Mouse (Mus musculus) mouse embryonic stem cell (cell line): ENCODE data around the gene Gm14862.

Experiments used
- in situ Hi-C, 2 experiments: fragments of 300-500 bp; cut with MboI; formaldehyde crosslinking; loops; 1 replicate in 1 of 2; 3 replicates in 1 of 2; pipeline ENCODE4 v1.14.3; 2019 to 2020; ENCODE audit warnings: low sequenced_read_pairs in 2 of 2, low pct_unique_long_range_greater_than_20kb in 1 of 2, mixed read lengths in 1 of 2; ENCODE audit not compliant: unreplicated experiment in 1 of 2

The Gm14862 gene

DNA sequence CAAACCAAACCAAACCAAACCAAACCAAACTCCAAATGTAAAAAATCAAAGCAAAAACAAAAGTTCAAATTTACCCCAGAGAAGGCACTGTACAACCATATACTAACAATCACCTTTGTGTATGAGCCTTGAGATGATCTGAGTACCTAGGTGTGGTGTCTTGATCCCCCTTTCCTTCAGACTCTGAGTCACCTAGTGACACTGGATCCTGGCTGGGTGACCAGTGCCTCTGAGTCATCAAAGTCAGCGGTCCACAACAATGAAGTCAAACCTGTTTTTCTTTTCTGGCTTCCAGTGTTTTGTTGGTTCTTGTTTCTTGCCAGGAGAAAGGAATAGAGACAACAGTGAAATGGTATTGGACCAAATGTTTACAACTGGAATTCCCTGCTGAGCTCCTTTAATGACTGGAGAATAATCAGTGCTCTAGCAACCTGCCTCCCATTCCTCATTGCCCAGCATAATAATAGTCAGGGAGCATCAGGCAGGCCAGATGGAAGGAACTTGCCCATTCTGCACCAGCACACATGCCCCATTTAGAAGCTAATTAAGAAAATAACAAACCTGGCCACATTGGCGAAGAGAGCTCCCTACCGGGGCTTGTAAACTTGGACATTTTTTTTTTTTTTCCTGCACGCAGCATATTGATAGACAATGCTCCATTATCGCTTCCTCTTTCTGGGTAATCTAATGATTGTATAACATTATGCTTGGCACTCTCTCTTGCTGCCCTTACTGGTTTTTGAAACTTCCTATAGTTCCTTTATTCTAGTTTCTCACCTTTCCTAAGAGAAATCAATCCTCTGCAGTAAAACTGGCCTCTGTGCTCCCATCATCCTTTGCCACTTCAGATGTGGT lies 15.7 kb downstream of the Gm14862 start:
- in situ Hi-C loops, result no loop called here

DNA sequence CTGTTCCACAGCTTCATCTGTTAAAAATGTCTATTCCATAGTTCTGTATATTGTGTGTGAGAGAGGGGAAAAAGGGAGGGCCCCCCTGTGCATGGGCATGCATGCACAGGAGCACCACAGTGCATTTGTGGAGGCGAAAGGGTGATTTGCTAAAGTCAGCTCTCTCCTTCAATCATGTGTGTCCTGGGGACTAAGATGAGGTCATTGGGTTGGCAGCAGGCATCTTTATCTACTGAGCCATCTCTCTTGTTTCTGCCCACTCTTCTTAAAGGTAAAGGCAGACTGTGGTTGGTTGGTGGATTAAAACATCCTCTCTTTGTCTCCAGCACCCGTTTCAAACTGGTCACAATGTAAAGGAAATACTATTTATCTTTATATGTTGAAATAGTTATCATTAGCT lies 29.6 kb downstream of the Gm14862 start:
- in situ Hi-C loops, result no loop called here

DNA sequence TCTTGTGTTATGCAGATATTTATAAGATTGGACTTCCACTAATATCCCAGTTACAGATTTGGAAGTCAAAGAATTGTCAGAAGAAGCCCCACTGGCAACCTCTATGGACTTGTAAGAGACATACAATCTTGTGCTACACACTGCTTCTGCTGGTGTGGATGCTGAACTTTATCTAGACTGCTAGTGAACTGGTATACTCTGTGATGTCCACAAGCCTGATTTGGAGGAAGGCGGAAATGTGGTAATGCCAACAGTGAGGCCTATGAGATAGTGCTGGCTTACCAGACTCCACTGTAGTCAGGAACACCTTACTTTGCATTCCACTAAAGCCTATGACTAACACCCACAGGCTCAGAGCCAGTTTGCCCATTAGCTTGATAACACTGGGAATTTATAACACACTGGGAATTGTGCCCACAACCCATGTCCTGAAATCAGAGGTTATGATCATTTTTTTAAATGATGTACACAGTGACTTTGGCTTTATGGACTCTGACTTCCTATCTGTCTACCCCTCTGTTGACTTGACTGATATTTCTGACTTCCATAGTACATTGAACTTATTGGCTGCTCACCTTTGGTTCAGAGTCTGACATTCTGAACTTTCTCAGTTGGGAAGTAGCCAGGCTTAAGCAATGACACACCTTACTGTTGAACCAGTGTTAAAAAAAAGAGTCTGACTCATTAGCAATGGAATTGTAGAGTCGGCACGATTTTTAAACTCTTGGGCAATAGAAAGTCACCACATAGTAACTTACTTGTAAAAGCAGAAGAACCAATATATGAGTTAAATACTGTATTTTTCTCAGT lies 34.1 kb downstream of the Gm14862 start:
- in situ Hi-C loops, result no loop called here

DNA sequence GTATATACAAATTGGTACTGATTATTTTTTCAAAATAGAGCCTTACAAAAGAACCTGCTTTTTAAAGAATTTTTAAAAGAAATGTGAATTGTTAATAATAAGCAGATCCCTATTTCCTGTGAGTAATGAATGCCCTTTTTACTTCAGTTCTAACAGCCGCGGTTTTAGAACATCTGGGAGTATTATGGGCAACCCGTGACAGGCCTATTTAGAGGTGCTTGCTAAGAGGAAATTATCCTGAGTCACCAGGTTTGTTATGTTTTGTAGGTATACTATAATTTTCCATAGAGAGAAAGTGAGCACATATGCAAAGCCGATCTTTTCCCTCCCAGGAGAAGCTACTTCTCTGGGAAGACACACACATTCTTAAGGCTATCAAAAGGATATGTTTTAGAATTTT lies 35.0 kb downstream of the Gm14862 start:
- in situ Hi-C loops, result no loop called here

DNA sequence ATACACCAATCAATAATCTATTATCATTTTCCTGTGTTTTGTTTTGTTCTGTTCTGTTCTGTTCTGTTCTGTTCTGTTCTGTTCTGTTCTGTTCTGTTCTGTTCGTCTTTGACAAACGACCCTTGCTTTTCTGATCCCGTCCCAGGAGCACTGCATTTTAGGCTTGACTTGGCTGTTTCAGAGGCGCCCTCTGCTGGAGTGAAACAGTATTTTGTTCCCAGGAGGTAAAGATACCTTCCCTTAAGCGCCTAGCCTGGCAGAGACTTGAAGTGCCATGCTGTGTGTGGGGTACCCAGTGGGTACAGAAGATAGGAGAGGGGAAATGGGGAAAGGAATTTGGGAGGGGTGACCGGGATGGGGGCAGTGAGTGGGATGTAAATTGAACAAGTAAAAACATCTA lies 35.5 kb downstream of the Gm14862 start:
- in situ Hi-C loops, result no loop called here

DNA sequence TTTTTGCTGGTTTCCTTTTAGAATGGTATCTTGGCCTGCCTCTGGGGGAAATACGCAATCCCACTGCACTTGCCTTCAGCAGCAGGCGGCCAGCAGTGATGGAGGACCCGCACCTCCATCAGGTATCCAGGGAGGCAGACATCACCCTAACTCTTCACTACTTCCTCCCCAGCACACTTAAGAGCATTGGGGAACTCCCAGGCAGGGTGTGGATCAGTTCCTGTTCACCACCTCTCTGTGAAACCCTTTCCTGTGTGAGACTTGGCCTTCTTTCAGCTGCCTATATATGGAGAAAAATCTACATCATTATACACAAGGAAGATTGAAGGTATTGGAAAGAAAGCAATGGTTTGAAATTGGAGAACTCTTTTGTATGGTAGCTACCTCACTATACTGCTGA lies 37.1 kb downstream of the Gm14862 start:
- in situ Hi-C loops, result no loop called here

DNA sequence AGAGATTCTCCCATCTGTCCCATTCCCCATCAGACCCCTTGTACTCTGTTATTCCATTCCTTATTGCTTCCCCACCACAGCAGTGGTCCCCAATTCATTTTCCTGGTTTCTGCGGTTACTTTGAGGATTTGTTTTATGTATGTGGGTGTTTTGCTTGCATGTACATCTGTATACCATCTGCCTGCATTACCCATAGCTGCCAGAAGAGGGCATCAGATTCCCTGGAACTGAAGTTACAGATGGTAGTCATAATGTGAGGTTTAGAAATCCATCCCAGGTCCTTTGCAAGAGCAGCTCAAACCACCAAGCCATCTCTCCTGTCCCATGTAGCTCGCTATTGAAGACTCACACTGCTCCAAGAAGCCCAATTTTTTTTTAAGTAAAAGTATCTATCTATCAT lies 40.5 kb downstream of the Gm14862 start:
- in situ Hi-C loops, result no loop called here

DNA sequence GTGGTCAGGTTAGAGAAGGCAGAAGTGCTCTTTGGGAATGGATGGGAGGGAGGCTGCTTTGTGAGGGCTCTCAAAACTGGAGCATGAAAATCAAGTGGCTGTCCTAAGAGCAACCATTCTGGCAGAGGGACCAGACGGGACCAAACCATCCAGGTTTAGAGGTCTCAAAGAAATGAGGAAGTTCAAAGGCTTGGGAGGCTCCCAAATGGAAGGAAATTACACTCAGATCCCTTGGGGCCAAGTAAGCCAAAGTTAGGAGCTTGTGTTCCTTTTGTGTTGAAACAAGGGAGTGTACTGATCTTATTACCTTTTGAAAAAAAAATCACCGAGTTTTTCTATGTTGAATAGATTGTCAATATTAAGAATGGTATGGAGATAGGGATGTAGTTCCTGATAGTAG lies 51.6 kb downstream of the Gm14862 start:
- in situ Hi-C loops, result no loop called here

DNA sequence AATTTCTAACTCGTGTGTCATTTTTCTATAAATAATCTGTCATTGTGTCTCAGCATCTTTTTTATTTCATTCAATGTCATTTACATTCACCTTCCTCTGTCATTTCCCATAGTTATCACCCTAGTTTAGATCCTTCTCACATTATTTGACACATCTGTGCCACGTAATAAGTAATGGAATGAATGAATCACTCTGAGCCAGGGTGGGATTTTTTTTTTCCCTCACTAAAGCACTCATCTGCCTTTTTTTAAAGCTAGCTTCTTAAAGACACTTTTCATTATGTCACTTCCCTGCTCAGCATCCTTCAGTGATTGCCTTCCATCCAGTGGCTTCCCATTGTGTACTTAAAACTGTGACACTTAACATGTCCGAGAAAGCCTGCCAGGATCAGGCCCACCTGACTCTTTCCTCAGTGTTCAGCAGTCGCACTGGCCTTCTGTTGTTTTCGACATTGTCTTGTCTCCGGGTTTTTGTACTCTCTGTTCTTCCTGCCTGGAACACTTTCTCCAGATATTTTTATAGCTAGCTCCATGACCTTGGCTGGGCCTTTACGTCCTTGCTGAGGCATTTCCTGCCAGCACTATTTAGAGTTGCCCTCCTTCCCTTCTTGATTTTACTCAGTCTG lies 53.8 kb downstream of the Gm14862 start:
- in situ Hi-C loops, result no loop called here

DNA sequence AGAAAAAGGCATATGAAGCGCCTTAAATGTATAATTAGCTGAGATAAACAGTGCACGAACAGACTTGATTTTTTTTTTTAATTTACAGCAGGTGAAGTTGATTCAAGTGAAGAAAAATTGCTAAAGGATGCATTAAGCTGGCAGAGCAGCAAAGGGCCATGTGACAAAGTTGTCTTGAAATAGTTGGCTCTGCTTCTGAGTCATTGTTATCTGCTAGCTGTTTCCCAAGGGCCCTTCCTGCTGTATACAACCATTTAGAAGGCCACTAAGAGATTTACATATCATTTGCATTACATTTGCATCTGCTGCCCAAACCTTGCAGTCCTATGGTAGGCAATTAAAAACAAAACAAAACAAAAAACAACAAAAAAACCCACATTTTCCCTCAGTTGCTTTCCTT lies 54.7 kb downstream of the Gm14862 start:
- in situ Hi-C loops, result no loop called here
